Mouse (Mus musculus): Measurements from ENCODE around the gene Fam166a. TPM values are rescaled to one million over a fixed set of nuclear protein-coding genes. Genes with fewer than 3 reads are reported as not detected.
A peak's percentile ranks its signal among the peaks of the same experiment; 100 is the strongest.

Gene Fam166a
- polyA plus RNA-seq, 1 experiment from 2014 or later = 1.1 TPM

DNA sequence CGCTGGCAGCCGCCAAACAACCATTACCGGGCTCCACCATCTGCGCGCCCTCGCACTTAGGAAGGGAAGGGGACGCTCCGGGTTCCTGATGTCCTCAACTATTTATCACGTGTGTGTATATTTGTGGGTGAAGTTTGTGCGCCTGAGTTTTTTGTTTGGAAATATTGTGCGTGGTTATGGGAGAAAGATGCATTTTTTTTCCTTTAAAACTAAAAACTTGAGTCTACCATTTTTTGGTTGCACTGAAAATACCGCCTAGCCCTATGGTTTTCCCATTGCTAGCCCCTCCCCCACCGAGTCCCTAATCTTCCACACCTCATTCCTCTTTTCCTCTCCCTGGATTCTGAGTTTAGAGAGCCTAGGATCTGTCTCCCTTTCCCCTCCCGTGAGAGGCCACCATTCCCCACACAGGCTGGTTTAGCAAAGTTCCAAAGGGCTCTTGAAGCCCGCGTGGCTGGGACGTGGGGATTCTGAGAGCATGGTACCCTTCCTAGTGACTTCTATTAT is 36.6 kb upstream of the Fam166a start:
- peaks cover 51% of the 10 kb centered on the region for H3K4me1 ChIP-seq (ENCODE audit: control insufficient read depth, insufficient read depth, low read length)
- H3K4me2 ChIP-seq (ENCODE audit: low read length) = peak overlapping the region; percentile 74
- H3K27me3 ChIP-seq (replicated peaks; ENCODE audit: control insufficient read depth, insufficient read depth, low read length) = no peaks in the 10 kb centered on the region
- peak overlapping the region; percentile 84 for H3K27ac ChIP-seq (ENCODE audit: low read depth, low read length)
- H3K9ac ChIP-seq (ENCODE audit: low read length) = peak overlapping the region; percentile 81
- peak overlapping the region; percentile 82 for H3K4me3 ChIP-seq (ENCODE audit: low read depth, low read length)
- ATAC-seq = no peak
- peak; percentile 73 for DNase-seq (ENCODE audit: low spot score)
- H3K36me3 ChIP-seq (ENCODE audit: control insufficient read depth, insufficient read depth, low read length) = peaks cover 5% of the 10 kb centered on the region; the same call in 1 of the 2 replicates
- under 1% methylated on average over 17 of the region's 17 CpGs for WGBS
- H3K9me3 ChIP-seq (replicated peaks; ENCODE audit: control insufficient read depth, low read length) = no peaks in the 10 kb centered on the region

GRCm38 (mm10) chr2:25182664-25183063 is 35.9 kb upstream of the Fam166a start:
- Histone ChIP-seq H3K27me3 (replicated peaks; ENCODE audit: control insufficient read depth, insufficient read depth, low read length) (no peaks in the 10 kb centered on the region), H3K9me3 (replicated peaks; ENCODE audit: control insufficient read depth, low read length) (no peaks in the 10 kb centered on the region), H3K9ac (ENCODE audit: low read length) (peak overlapping the region; percentile 81), H3K4me3 (ENCODE audit: low read depth, low read length) (peak overlapping the region; percentile 82), H3K4me2 (ENCODE audit: low read length) (peak overlapping the region; percentile 74), H3K4me1 (ENCODE audit: control insufficient read depth, insufficient read depth, low read length) (peaks cover 44% of the 10 kb centered on the region), H3K27ac (ENCODE audit: low read depth, low read length) (peak overlapping the region; percentile 64), H3K36me3 (ENCODE audit: control insufficient read depth, insufficient read depth, low read length) (peaks cover 5% of the 10 kb centered on the region; the same call in 1 of the 2 replicates)
- WGBS = 0% methylated on average over 6 of the region's 6 CpGs
- DNase-seq (ENCODE audit: low spot score) = peak; percentile 88
- no peak; the same call in 1 of the 2 replicates for ATAC-seq

DNA sequence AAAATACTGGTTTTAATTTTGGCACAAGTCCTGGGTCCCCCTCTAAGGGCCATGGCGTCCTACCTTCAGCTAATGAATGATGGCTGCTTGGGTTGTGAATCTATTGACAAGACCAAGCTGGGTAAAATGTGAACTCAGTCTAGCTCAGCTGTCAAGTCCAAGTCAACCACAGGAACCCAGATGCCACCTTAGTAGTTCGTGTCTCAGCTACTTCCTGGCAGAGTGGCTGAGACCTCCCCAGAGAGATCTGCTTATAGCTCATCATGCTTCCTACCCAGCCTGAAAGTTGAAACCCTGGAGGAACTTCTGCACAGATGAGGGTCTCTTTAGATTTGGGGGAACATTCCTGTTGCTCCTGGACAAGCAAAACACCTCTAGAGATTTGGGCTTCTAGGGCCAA is 35.2 kb upstream of the Fam166a start:
- peak overlapping the region; percentile 26; the same call in 1 of the 2 replicates for H3K9ac ChIP-seq (ENCODE audit: low read length)
- peak overlapping the region; percentile 82 for H3K4me3 ChIP-seq (ENCODE audit: low read depth, low read length)
- no peak for ATAC-seq
- H3K4me1 ChIP-seq (ENCODE audit: control insufficient read depth, insufficient read depth, low read length) = peaks cover 37% of the 10 kb centered on the region
- peak overlapping the region; percentile 74 for H3K4me2 ChIP-seq (ENCODE audit: low read length)
- H3K36me3 ChIP-seq (ENCODE audit: control insufficient read depth, insufficient read depth, low read length) = peaks cover 5% of the 10 kb centered on the region; the same call in 1 of the 2 replicates
- peak overlapping the region; percentile 35; the same call in 1 of the 2 replicates for H3K27ac ChIP-seq (ENCODE audit: low read depth, low read length)
- WGBS = 38% methylated on average over 2 of the region's 2 CpGs
- no peaks in the 10 kb centered on the region for H3K27me3 ChIP-seq (replicated peaks; ENCODE audit: control insufficient read depth, insufficient read depth, low read length)
- no peaks in the 10 kb centered on the region for H3K9me3 ChIP-seq (replicated peaks; ENCODE audit: control insufficient read depth, low read length)
- no peak for DNase-seq (ENCODE audit: low spot score)

- no peaks in the 10 kb centered on the region for H3K27me3 ChIP-seq (replicated peaks; ENCODE audit: control insufficient read depth, insufficient read depth, low read length)
- peaks cover 28% of the 10 kb centered on the region for H3K4me1 ChIP-seq (ENCODE audit: control insufficient read depth, insufficient read depth, low read length)
- peak overlapping the region; percentile 81; the same call in 1 of the 2 replicates for H3K4me2 ChIP-seq (ENCODE audit: low read length)
- peak overlapping the region; percentile 97 for H3K27ac ChIP-seq (ENCODE audit: low read depth, low read length)
- 91% methylated on average over 7 of the region's 7 CpGs for WGBS
- H3K9me3 ChIP-seq (replicated peaks; ENCODE audit: control insufficient read depth, low read length) = no peaks in the 10 kb centered on the region
- no peak for DNase-seq (ENCODE audit: low spot score)
- no peak overlapping the region for H3K4me3 ChIP-seq (ENCODE audit: low read depth, low read length)
- peaks cover 5% of the 10 kb centered on the region; the same call in 1 of the 2 replicates for H3K36me3 ChIP-seq (ENCODE audit: control insufficient read depth, insufficient read depth, low read length)
- H3K9ac ChIP-seq (ENCODE audit: low read length) = no peak overlapping the region
- ATAC-seq = no peak
Measured at GRCm38 (mm10) chr2:25184496-25184895, 34.0 kb upstream of the Fam166a start.

GRCm38 (mm10) chr2:25185625-25186574 is 32.6 kb upstream of the Fam166a start:
- Histone ChIP-seq H3K9ac (ENCODE audit: low read length) (peak overlapping the region; percentile 82), H3K27ac (ENCODE audit: low read depth, low read length) (peak overlapping the region; percentile 97), H3K4me1 (ENCODE audit: control insufficient read depth, insufficient read depth, low read length) (peaks cover 22% of the 10 kb centered on the region), H3K9me3 (replicated peaks; ENCODE audit: control insufficient read depth, low read length) (no peaks in the 10 kb centered on the region), H3K36me3 (ENCODE audit: control insufficient read depth, insufficient read depth, low read length) (peaks cover 5% of the 10 kb centered on the region; the same call in 1 of the 2 replicates), H3K27me3 (replicated peaks; ENCODE audit: control insufficient read depth, insufficient read depth, low read length) (no peaks in the 10 kb centered on the region), H3K4me2 (ENCODE audit: low read length) (peak overlapping the region; percentile 81), H3K4me3 (ENCODE audit: low read depth, low read length) (peak overlapping the region; percentile 48)
- WGBS = 1% methylated on average over 62 of the region's 64 CpGs
- ATAC-seq = peak; percentile 79
- DNase-seq (ENCODE audit: low spot score) = peak; percentile 90

- peak overlapping the region; percentile 82 for H3K9ac ChIP-seq (ENCODE audit: low read length)
- H3K36me3 ChIP-seq (ENCODE audit: control insufficient read depth, insufficient read depth, low read length) = peaks cover 5% of the 10 kb centered on the region; the same call in 1 of the 2 replicates
- H3K4me1 ChIP-seq (ENCODE audit: control insufficient read depth, insufficient read depth, low read length) = peaks cover 22% of the 10 kb centered on the region
- H3K4me2 ChIP-seq (ENCODE audit: low read length) = peak overlapping the region; percentile 81
- no peak for ATAC-seq
- no peak for DNase-seq (ENCODE audit: low spot score)
- H3K27me3 ChIP-seq (replicated peaks; ENCODE audit: control insufficient read depth, insufficient read depth, low read length) = no peaks in the 10 kb centered on the region
- peak overlapping the region; percentile 48 for H3K4me3 ChIP-seq (ENCODE audit: low read depth, low read length)
- H3K27ac ChIP-seq (ENCODE audit: low read depth, low read length) = peak overlapping the region; percentile 97; the same call in 1 of the 2 replicates
- 33% methylated on average over 5 of the region's 5 CpGs for WGBS
- no peaks in the 10 kb centered on the region for H3K9me3 ChIP-seq (replicated peaks; ENCODE audit: control insufficient read depth, low read length)
Measured at GRCm38 (mm10) chr2:25186575-25186930, 32.0 kb upstream of the Fam166a start.

DNA sequence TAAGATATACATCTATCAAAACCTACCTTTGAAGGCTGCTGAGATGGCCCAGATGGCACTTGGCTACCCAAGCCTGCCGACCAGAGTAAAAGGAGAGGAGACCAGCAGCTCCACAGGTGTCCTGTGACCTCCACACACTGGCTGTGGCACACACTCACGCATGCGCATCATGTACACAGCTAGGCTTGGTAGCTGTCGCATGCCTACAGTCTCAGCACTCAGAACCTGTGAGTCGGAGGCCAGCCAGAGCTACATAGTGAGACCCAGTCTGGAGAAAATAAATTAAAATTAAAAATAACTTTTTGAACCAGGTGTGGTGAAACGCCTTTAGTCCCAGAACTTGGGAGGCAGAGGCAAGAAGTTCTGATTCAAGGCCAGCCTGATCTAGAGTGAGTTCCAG is 30.7 kb upstream of the Fam166a start:
- no peak overlapping the region for H3K27ac ChIP-seq (ENCODE audit: low read depth, low read length)
- H3K36me3 ChIP-seq (ENCODE audit: control insufficient read depth, insufficient read depth, low read length) = peaks cover 5% of the 10 kb centered on the region; the same call in 1 of the 2 replicates
- no peaks in the 10 kb centered on the region for H3K27me3 ChIP-seq (replicated peaks; ENCODE audit: control insufficient read depth, insufficient read depth, low read length)
- WGBS = 84% methylated on average over 6 of the region's 6 CpGs
- ATAC-seq (no peak), DNase-seq (ENCODE audit: low spot score) (no peak)
- H3K9me3 ChIP-seq (replicated peaks; ENCODE audit: control insufficient read depth, low read length) = no peaks in the 10 kb centered on the region
- no peak overlapping the region for H3K9ac ChIP-seq (ENCODE audit: low read length)
- H3K4me3 ChIP-seq (ENCODE audit: low read depth, low read length) = no peak overlapping the region
- H3K4me2 ChIP-seq (ENCODE audit: low read length) = no peak overlapping the region
- H3K4me1 ChIP-seq (ENCODE audit: control insufficient read depth, insufficient read depth, low read length) = peaks cover 18% of the 10 kb centered on the region

- DNase-seq (ENCODE audit: low spot score) (peak; percentile 92), ATAC-seq (peak; percentile 82)
- no peak overlapping the region for H3K4me3 ChIP-seq (ENCODE audit: low read depth, low read length)
- peaks cover 26% of the 10 kb centered on the region for H3K27me3 ChIP-seq (replicated peaks; ENCODE audit: control insufficient read depth, insufficient read depth, low read length)
- 3% methylated on average over 6 of the region's 6 CpGs for WGBS
- H3K27ac ChIP-seq (ENCODE audit: low read depth, low read length) = no peak overlapping the region
- H3K9ac ChIP-seq (ENCODE audit: low read length) = no peak overlapping the region
- H3K4me2 ChIP-seq (ENCODE audit: low read length) = no peak overlapping the region
- H3K4me1 ChIP-seq (ENCODE audit: control insufficient read depth, insufficient read depth, low read length) = no peaks in the 10 kb centered on the region
- peaks cover 5% of the 10 kb centered on the region; the same call in 1 of the 2 replicates for H3K36me3 ChIP-seq (ENCODE audit: control insufficient read depth, insufficient read depth, low read length)
- no peaks in the 10 kb centered on the region for H3K9me3 ChIP-seq (replicated peaks; ENCODE audit: control insufficient read depth, low read length)
Measured at GRCm38 (mm10) chr2:25193330-25193770, 25.2 kb upstream of the Fam166a start.

Measured in forebrain, embryonic 14.5 days (tissue).